Mouse (Mus musculus) intestine, embryonic 14.5 days (tissue): Measurements from ENCODE around the gene Bcat2. TPM values are rescaled to one million over a fixed set of nuclear protein-coding genes. Genes with fewer than 3 reads are reported as not detected.

Source experiments
- ATAC-seq: fragments of 200-750 bp; cut with Nextera tagmentation; replicated peaks from 2 replicates; pipeline ENCODE4 v1.8.0; 2017; ENCODE audit warnings: low read depth, moderate number of reproducible peaks, moderate TSS enrichment, moderate library complexity; ENCODE audit not compliant: low FRiP score, low TSS enrichment
- DNase-seq: peaks from one replicate; pipeline ENCODE4 v3.0.0-alpha.2; 2018; ENCODE audit warnings: low spot score
- H3K27ac ChIP-seq: fragments of 300-500 bp; sonication (generic); 2 replicates; pipeline ENCODE4 v1.5.1; 2014; ENCODE audit warnings: low read depth, mild to moderate bottlenecking, control low read depth
- H3K27me3 ChIP-seq: fragments of 300-500 bp; sonication (generic); replicated peaks from 2 replicates; pipeline ENCODE4 v1.6.1; 2014; ENCODE audit warnings: low read length, control low read depth; ENCODE audit not compliant: control insufficient read depth, insufficient read depth
- H3K36me3 ChIP-seq: fragments of 300-500 bp; sonication (generic); 2 replicates; pipeline ENCODE4 v1.6.1; 2014; ENCODE audit warnings: low read length, control low read depth; ENCODE audit not compliant: control insufficient read depth, insufficient read depth
- H3K4me1 ChIP-seq: fragments of 300-500 bp; sonication (generic); replicated peaks from 2 replicates; pipeline ENCODE4 v1.6.1; 2014; ENCODE audit warnings: low read length, control low read depth, mixed read lengths; ENCODE audit not compliant: control insufficient read depth, insufficient read depth
- H3K4me2 ChIP-seq: fragments of 300-500 bp; sonication (generic); 2 replicates; pipeline ENCODE4 v1.6.1; 2014; ENCODE audit warnings: low read length
- H3K4me3 ChIP-seq: fragments of 300-500 bp; sonication (generic); 2 replicates; pipeline ENCODE4 v1.5.1; 2014; ENCODE audit warnings: low read depth, low read length, control low read depth, mixed read lengths
- H3K9ac ChIP-seq: fragments of 300-500 bp; sonication (generic); 2 replicates; pipeline ENCODE4 v1.6.1; 2014; ENCODE audit warnings: mild to moderate bottlenecking, low read length
- H3K9me3 ChIP-seq: fragments of 300-500 bp; sonication (generic); 2 replicates; pipeline ENCODE4 v1.6.1; 2016; ENCODE audit warnings: low read length, control low read depth; ENCODE audit not compliant: control insufficient read depth
- WGBS: fragments of 180-500 bp; shearing (Covaris S2); extraction: QIAGEN DNeasy Blood & Tissue Kit; methylation state at CpG from one replicate; pipeline ENCODE4 v1.1.7; 2014; 5-methylcytosine and 5-hydroxymethylcytosine counted together
- polyA plus RNA-seq: library from polyadenylated mRNA; unstranded; fragments of >200 nt; fragmentation: Nextera tagmentation; extraction: Ambion mirVana; gene quantifications from 2 replicates; pipeline ENCODE4 v1.2.1, GENCODE M21; 2014

The Bcat2 gene
- polyA plus RNA-seq, 1 experiment from 2014 or later = 60.1 TPM

DNA sequence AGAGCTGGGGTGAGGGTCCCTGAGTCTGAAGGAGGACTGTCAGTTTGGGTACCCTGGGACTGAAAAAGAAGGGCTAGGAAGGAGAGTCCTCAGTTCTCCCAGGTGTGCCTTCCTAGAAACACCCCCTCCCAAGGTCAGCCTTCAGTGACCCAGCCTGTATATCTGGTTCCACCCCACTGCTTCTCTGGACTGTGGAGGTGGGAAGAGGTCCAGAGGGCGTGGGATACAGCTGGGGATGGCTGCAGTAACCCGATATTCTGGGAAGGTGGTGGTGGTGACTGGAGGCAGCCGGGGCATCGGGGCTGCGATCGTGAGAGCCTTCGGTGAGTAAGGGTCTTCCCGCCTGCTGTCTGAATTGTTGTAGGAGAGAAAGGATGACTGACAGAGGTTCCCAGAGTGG lies 15.2 kb upstream of the Bcat2 start, which contains the start of gene Hsd17b14:
Gene Hsd17b14 (plus strand): TSS at position 150 of the 400 bp plus-strand sequence.
- H3K4me3 ChIP-seq = no peak within 1 kb of the TSS
- no peaks in the 10 kb centered on the region for H3K36me3 ChIP-seq
- no peaks in the 10 kb centered on the region for H3K27me3 ChIP-seq
- 38% methylated on average over 8 of the region's 8 CpGs for WGBS
- H3K9ac ChIP-seq = no peak within 1 kb of the TSS
- no peak within 1 kb of the TSS for H3K4me2 ChIP-seq
- no peaks in the 10 kb centered on the region for H3K9me3 ChIP-seq
- H3K27ac ChIP-seq = no peak within 1 kb of the TSS
- DNase-seq (no peak), ATAC-seq (no peak)
- 0 out of 2 replicates have a peak, but pooled peaks cover 2% of the 10 kb centered on the region for H3K4me1 ChIP-seq

DNA sequence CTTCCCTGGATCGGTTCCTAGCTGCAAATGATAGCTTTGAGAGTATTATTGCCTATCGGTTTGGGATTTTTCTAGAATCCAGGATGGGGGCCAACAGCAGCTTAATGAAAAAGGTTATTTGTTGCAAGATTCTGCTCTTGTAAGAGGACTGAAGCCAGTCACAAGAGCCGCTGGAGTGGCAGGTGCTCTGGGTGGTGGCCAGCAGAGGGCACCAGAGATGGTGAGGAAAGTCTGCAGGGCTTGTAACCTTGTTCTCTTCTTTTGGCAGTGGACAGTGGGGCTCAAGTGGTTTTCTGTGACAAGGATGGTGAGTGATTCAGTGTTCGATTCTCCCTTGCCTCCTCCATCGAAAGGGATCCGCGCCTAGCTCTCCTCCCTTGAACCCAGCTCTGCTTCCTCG lies 14.2 kb upstream of the Bcat2 start:
- WGBS = 29% methylated on average over 8 of the region's 8 CpGs
- H3K27me3 ChIP-seq = no peaks in the 10 kb centered on the region
- H3K36me3 ChIP-seq = no peaks in the 10 kb centered on the region
- no peak overlapping the region for H3K4me2 ChIP-seq
- H3K27ac ChIP-seq = no peak overlapping the region
- no peaks in the 10 kb centered on the region for H3K9me3 ChIP-seq
- 0 out of 2 replicates have a peak, but pooled peaks cover 2% of the 10 kb centered on the region for H3K4me1 ChIP-seq
- no peak overlapping the region for H3K4me3 ChIP-seq
- ATAC-seq = no peak
- no peak overlapping the region for H3K9ac ChIP-seq
- DNase-seq = peak; percentile 85

- H3K4me3 ChIP-seq = no peak overlapping the region
- no peaks in the 10 kb centered on the region for H3K9me3 ChIP-seq
- no peak overlapping the region for H3K9ac ChIP-seq
- 21% methylated on average over 6 of the region's 6 CpGs for WGBS
- ATAC-seq = no peak
- peaks cover 13% of the 10 kb centered on the region for H3K4me1 ChIP-seq
- H3K4me2 ChIP-seq = no peak overlapping the region
- H3K36me3 ChIP-seq = no peaks in the 10 kb centered on the region
- H3K27ac ChIP-seq = no peak overlapping the region
- no peak for DNase-seq
- no peaks in the 10 kb centered on the region for H3K27me3 ChIP-seq
Measured at GRCm38 (mm10) chr7:45558907-45559306, 11.0 kb upstream of the Bcat2 start.

GRCm38 (mm10) chr7:45560241-45560640 lies 9.7 kb upstream of the Bcat2 start:
- ATAC-seq = no peak

GRCm38 (mm10) chr7:45560843-45561623 lies 8.9 kb upstream of the Bcat2 start:
- DNase-seq (peak; percentile 95), ATAC-seq (peak; percentile 44; the same call in 1 of the 2 replicates)
- Histone ChIP-seq H3K27me3 (no peaks in the 10 kb centered on the region), H3K4me1 (peaks cover 13% of the 10 kb centered on the region), H3K36me3 (no peaks in the 10 kb centered on the region), H3K27ac (no peak overlapping the region), H3K9me3 (no peaks in the 10 kb centered on the region), H3K4me2 (peak overlapping the region; percentile 26), H3K4me3 (no peak overlapping the region), H3K9ac (no peak overlapping the region)
- 24% methylated on average over 17 of the region's 17 CpGs for WGBS

More at GRCm38 (mm10) chr7:45560241-45560640, 9.7 kb upstream of the Bcat2 start:
- Histone ChIP-seq H3K9ac (no peak overlapping the region), H3K4me1 (peaks cover 13% of the 10 kb centered on the region), H3K36me3 (no peaks in the 10 kb centered on the region), H3K4me2 (no peak overlapping the region), H3K9me3 (no peaks in the 10 kb centered on the region), H3K27me3 (no peaks in the 10 kb centered on the region), H3K4me3 (no peak overlapping the region), H3K27ac (no peak overlapping the region)
- 78% methylated on average over 7 of the region's 7 CpGs for WGBS
- DNase-seq = no peak

DNA sequence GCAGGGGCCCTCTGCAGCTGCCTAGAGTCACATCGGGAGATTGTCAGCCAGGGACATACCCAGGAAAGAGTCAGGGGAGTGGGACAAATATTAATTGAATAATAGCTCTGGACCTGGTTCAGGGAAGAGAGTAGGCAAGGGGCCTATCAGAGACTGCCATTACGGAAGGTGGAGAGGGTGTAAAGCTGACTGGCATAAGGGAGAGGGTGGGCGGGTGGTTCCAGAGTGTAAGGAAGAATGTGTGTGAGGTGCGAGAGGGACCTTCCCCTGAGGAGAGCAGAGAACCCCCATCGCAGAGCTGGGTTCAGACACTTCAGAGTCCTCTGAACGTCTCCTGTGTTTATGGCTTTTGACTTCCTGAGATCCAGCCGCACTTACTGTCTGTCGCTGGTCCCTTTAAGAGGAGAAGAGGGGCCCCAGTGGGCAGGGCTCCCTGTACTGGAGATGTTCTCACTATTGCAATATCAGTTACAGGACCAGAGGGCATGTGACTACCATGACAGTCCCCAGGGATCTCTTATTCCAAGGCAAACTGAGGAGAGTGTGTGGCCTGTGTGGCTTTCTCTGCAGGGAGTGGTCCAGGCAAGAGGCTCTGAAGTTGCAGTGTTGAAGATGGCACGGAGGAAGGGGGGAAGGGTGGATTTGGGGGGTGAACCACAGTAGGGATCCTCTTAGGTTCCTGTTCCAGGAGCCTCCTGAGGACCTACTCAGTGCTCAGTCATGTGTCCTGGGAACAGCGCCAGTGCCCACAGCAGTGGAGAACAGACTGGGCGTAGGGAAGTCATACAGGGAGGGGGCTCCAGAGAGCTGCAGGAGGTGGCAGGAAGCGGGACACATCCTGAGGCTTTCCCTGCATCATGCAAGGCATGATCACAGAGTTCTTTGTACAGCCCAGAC lies 8.1 kb upstream of the Bcat2 start:
- Histone ChIP-seq H3K4me3 (no peak overlapping the region), H3K27ac (no peak overlapping the region)

GRCm38 (mm10) chr7:45564811-45565210 lies 5.1 kb upstream of the Bcat2 start:
- no peak overlapping the region for H3K9ac ChIP-seq
- no peak overlapping the region for H3K4me3 ChIP-seq
- DNase-seq (no peak), ATAC-seq (no peak)
- no peaks in the 10 kb centered on the region for H3K9me3 ChIP-seq
- peaks cover 20% of the 10 kb centered on the region for H3K4me1 ChIP-seq
- H3K27me3 ChIP-seq = no peaks in the 10 kb centered on the region
- no peak overlapping the region for H3K27ac ChIP-seq
- 54% methylated on average over 2 of the region's 2 CpGs for WGBS
- no peaks in the 10 kb centered on the region for H3K36me3 ChIP-seq
- no peak overlapping the region for H3K4me2 ChIP-seq

More for the DNA sequence above, 8.1 kb upstream of the Bcat2 start:
- ATAC-seq (0 out of 2 replicates have a peak, but pooled peaks have one; percentile 10), DNase-seq (no peak)
- H3K27me3 ChIP-seq = no peaks in the 10 kb centered on the region
- peak overlapping the region; percentile 26 for H3K4me2 ChIP-seq
- H3K4me1 ChIP-seq = peaks cover 13% of the 10 kb centered on the region
- H3K9ac ChIP-seq = 0 out of 2 replicates have a peak overlapping the region, but pooled peaks have one; percentile 1
- 46% methylated on average over 12 of the region's 12 CpGs for WGBS
- no peaks in the 10 kb centered on the region for H3K9me3 ChIP-seq
- H3K36me3 ChIP-seq = no peaks in the 10 kb centered on the region

DNA sequence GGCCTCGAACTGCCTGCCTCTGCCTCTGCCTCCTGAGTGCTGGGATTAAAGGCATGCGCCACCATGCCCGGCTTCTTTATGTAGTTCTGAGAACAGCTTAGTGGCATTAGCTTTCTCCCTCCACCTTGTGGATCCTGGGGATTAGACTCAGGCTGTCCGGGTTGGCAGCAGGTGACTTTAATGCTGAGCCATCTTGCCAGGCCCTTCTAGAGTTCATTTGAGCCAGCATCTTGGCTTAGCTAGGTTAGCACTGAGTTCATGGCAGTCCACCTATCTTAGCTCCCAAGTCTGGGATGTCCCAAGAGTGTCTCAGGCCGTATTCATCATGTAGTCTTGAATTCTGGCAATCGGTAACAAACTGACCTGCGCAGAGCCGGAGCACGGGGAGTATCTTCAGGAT lies 4.5 kb upstream of the Bcat2 start:
- Histone ChIP-seq H3K27me3 (no peaks in the 10 kb centered on the region), H3K9me3 (no peaks in the 10 kb centered on the region), H3K36me3 (no peaks in the 10 kb centered on the region), H3K4me3 (no peak overlapping the region), H3K4me1 (peaks cover 22% of the 10 kb centered on the region), H3K4me2 (no peak overlapping the region), H3K27ac (no peak overlapping the region), H3K9ac (no peak overlapping the region)
- 88% methylated on average over 9 of the region's 9 CpGs for WGBS
- ATAC-seq = no peak
- DNase-seq = no peak
